Mouse (Mus musculus) spleen, adult 12 weeks (tissue): Measurements from ENCODE around the gene Crybb3.
"Not testable (repeated sequence)": the region's sequence is repeated elsewhere in the genome, so short reads cannot be mapped to it uniquely, and the experiment has no call there.

Experiments
- DNase-seq: peaks from one replicate; pipeline ENCODE4 v3.0.0; 2022; ENCODE audit warnings: low spot score

Gene Crybb3

DNA sequence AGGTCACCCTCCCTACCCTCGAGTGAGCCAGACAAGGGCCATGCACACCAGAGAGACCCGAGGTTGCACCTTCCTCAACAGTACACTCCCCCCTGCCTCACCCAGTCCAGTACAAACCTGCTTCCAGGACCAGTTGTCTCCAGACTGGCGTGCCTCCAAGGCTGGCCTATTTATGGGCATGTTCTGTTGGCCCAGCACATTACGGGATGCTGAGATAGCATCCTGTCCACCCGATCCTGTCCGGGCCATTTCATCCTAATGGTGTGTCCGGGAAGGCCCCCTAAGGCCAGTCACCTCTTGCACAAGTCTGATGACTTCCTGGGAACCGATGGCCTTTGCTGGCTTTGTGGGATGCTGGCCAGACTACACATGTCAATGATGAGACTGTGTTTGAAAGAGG is at the start of gene Crybb3:
Gene Crybb3 (minus strand): TSS at position 146 of the 400 bp plus-strand sequence.
- no peak for DNase-seq

DNA sequence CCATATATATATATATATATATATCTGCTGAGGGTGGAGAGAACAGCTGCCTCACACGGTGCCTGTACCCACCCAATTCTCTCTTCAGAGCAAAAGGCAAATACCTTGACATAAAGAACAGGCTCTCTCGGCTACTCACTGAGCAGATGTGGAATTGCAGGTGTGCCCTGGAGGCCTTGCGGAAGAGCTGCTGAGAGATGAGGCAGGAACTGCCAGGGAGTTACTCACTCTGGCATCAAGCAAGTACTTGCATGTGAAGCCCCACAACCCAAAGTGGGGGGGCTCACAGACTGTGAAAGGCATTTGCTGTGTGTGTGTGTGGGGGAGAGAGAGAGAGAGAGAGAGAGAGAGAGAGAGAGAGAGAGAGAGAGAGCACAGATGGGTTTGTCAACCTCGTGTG is 47.0 kb upstream of the Crybb3 start:
- no peak for DNase-seq

DNA sequence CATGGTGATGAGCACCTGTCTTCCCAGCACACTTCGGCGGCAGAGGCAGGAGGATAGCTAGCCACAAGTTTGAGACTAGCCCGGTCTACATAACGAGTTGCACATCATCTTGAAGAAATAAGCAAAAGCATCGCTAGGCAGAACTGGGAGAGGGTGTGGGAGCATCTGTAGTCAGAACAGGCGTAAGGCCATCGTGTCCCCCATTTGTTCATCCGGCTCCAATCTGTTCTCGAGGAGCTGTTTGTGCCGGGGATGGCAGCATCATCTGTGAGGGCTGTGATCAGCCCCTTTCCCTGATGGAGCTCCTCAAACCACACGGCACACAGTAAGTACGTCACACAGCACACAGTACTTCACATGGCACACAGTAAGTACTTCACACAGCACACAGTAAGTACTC is 45.1 kb upstream of the Crybb3 start:
- no peak for DNase-seq

DNA sequence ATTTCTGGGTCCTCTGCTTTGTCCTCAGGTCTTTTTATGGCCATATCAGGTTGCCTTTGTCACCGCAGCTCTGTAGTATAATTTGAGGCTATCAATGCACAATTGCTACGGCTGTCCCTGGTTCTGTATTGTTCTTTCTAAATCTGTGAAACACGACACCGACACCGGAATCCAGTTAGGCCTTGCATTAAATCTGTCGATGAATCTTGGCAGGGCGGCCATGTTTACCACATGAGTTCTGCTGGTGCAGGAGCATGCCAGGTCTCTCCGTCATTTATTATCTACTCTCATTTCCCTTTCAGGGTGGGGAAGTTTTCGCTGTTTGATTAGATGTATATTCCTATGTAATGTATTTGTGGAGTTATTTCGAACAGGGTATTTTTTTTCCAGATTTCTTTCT is 42.3 kb upstream of the Crybb3 start:
- DNase-seq, result no peak

DNA sequence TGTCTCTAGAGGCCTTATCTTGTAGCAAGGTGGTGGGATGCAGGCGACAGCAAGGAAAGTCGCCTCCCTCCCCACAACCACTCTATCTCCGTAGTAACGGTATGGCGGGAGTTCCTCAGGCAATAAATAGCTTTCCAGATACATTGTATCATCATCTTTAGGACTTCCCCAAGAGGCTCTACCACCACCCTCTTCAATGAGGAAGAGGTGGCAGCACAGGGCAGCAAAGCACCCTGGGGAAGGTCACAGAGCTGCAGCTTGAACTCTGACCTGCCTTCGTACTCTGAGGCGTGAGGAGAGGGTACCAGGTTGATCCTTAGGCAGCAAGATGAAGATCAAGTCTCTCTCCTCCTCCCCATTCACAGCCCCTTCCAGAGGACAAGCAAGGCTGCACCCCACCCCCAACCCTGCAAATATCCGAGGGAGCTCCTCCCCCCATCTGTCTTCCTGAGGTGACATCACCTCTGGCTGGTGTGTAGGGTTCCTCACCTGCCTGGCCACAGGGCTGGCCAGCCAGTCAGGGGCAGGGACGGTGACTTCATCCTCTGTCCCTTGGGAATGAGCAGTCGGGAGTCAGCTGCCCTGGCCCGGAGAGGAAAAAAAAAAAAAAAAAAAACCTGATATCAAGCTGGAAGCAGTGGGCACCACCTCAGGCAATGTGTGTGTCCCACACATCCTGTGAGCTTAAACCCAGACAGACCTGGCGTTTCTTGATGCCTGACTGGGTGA is 41.1 kb upstream of the Crybb3 start:
- DNase-seq, result no peak

DNA sequence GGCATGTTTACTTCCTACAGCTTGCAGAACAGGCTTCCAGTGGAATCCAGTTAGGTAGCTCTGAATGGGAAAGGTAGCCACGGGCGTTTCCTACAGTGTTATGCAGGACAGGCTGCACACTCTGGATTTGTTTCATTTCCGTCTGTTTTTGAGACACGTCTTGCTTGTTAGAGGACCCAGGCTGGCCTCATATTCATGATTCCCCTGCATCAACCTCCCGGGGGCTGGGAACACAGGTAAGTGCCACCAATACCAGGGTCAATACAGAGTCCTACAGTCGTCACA is 40.1 kb upstream of the Crybb3 start:
- no peak for DNase-seq

DNA sequence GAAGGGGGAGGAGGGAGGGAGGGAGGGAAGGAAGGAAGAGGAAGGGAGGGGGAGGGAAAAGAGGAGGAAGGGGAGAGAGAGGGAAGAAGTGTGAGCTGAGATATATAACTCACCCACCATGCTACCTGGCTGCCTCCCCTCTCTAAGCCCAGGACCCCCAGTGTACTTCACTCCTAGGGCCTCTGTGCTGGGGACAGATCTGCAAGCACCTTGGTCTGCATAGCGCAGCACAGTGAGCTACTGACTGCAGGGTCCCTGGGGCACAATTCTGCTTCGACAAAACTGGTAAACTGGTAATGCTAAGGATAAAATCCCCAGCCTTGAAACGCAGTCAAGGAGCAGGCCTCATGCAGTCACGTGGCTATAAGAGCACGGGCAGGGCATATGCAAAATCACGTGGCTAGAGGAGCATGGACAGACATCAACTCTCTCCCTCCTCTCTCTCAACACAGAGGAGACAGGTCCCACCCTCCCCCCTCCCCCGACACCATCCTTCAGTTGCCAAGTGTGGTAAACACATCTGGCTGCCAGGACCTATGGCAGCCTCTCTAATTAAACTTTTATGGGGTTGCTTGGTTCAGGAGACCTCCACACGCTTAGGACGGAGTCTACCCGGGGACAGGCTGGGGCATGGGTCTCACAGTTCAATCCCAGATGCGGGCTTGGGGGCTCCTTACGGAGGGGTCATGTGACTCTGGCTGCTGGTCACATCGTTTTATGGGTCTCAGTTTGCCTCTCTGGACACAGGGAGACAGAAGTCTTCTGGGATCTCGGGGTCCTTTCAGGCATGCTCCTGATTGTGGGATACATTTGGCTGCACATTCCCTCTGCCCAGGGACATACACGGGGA is 39.6 kb upstream of the Crybb3 start:
- no peak for DNase-seq

DNA sequence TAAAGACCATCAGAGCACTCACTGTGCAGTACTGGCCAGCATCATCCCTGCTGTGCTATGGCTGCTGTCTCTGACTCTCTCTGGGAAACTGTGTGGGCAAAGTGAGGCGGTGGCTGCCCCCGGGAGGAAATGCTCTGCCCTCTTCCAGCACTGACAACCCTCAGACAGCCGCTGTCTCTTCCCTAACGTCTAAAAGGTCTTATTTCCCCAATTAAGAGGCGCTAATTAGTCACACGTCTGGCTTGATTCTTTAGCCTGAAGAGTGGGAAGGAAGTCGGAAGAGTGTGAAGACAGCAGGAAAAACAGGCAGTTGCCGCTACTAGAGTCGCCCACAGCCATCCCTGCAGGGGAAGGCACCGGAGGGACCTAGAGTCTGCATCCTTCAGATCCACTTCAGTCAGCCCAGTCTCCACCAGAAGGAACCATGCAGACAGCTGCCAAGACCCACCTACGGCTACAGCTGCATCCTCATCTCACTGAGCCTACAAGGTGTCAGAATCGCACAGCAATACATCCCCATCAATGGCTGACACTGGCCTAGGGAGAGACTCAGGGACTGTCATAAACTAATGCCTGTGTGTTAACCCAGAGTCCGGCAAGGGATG is 38.6 kb upstream of the Crybb3 start:
- DNase-seq, result no peak

DNA sequence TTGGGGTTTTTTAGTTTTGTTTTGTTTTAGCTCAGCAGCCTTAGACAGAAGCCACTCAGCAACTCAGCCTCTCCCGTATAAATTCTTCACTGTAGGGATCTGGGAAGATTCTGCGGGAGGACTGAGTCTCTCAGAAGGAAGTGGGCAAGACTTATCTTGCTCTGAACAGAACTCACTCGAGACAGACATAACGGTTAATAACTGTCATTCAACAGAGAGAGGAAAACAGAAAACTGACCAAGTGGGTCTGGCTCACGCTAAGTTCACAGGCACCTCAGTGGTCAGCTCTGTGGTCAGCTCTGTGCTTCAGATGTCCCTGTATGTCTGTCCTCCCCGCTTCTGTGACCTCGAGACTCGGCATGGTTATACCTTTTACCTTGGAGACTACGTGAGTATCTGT is 37.9 kb upstream of the Crybb3 start:
- no peak for DNase-seq

DNA sequence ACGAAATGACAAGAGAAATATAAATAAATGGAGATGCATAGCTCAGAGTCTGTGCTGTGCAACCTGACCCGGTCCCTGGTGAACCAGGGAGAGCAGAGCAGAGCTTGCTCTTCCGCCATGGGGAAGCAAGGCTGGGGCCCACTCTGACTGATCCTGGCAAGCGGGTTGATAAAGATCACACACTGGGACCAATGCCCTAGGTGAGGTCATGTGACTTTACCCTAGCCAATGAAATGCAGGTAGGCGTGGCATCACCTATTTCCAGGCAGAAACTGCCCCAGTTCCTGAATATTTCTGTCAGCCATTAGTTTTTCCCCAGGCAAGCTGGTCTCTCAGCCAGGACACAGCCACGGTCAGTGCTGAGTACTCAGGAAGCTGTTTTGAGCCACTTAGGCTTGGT is 37.3 kb upstream of the Crybb3 start:
- peak; percentile 19 for DNase-seq

DNA sequence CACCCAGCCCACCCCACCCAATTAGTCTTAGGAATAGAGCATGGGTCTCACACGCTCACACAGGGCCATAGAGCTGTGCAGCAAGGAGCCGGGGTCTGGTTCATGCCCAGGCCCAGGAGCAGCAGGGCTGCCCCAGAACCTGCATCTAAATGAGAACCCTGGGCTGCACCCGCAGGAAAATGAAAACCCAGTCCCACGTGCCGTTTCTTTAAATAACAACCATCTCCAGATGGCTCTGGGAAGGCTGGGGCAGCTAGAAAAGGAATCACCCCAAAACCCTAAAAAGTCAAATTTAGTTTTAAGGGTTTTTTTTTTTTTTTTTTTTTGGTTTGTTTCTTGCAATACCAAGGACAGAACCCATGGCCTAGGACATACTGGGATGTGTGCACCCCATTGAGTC is 36.0 kb upstream of the Crybb3 start:
- no peak for DNase-seq

DNA sequence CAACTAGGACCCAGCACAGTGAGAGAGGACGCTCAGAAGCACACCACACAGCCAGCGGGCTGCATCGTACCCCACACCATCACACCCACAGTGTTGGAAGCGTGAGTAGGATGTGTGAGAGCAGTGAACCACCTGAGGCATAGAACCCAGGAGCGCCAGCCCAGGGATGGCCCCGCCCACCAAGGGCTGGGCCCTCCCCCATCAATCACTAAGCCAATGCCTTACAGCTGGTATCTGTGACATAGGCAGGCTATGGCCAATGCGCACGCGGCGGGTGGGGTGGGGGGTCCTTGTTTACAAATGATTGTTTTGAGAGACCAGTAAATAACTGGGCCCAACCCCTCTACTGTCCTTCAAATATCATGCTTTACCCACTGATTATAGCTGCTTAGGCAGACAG is 34.5 kb upstream of the Crybb3 start:
- no peak for DNase-seq

DNA sequence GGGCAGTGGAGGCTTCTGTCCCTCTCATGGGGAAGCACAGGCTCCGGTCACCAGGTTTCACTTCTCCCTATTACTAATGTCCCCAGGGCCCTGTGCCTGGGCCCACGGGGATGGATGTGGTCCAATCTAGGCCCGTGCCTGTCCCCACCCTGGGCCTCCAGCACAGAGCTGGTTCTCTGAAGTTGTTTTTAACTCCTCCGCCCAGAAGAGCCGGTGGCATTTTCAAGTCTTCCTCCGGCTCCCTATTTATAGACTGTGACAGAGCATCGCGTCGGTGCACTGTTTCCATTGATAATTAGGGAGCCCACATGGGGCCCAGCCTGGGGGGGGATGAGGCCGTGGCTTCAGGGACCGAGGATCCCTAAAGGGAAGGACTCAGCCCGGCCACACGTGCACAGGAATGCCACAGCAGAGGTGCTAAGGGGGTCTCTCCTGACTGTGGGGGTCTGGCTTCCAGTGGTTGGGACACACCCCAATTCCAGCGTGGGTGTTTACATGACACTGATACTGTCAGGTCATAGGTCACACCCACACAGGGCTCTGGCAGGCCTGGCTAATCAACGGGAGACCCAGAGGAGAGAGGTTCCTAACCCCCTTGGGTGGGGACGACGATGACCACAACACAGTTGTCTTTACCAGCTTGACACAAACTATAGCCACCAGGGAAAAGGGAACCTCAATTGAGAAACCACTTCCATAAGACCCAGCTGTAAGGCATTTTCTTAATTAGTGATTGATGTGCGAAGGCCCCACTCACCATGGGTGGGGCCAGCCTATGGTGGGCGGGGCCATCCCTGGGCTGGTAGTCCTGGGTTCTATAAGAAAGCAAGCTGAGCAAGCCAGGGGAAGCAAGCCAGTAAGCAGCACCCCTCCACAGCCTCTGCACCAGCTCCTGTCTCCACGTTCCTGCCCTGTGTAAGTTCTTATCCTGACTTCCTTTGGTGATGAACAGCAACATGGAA is 33.2 kb upstream of the Crybb3 start:
- no peak for DNase-seq

DNA sequence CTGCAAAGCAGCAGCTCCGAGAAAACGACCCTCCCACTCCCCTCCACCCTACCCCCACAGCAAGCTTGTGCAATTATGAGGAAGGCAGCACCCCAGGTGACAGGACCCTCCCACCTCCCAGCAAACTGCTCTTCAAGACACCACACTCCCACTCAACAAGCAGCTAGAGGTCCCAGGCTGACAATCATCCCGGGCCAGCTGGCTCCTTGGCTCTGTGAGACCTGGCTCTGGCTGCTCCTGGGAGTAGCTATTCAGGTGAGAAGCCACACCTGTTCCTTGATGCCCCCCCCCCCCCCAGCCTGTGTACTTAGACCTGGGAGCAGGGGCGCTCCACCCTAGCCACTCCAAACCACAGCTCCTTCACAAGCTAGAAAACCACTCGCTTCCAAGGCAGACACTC is 31.7 kb upstream of the Crybb3 start:
- DNase-seq, result no peak

DNA sequence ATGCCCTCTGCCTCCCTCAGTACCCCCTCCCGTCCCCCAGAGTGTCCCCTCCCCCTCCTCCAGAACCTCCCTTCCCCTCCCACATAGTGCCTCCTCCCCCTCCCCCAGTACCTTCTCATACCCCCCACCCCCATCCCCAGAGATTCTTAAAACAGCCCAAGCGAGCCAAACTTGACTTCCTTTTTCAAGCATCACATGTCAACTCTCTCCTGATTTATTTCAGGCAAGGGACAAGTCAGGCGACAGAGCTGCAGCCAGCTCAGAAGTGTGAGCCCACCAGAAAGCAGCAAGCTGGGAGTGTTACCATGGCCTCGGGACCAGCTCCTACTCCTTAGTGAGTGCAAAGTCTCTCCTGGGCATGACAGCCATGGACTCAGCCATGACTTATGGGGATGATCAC is 30.0 kb upstream of the Crybb3 start:
- no peak for DNase-seq

DNA sequence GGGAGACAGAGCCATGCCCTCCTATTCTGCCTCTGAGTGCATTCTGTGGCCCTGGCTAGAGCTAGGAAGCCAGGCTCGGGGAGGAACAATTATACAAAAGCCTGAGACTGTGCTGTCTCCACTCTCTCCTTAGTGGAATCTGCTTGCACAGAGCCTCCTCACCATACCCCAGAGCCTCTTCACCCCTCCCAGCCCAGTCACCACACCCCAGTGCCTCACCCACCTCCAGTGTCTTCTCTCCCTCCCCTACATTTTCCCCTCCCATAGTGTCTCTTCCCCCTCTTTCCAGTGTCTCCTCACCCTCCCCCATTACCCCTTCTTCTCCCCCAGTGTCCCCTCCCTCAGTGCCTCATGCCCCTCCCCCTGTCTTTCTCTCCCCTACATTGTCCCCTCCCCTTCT is 29.5 kb upstream of the Crybb3 start:
- DNase-seq, result no peak

DNA sequence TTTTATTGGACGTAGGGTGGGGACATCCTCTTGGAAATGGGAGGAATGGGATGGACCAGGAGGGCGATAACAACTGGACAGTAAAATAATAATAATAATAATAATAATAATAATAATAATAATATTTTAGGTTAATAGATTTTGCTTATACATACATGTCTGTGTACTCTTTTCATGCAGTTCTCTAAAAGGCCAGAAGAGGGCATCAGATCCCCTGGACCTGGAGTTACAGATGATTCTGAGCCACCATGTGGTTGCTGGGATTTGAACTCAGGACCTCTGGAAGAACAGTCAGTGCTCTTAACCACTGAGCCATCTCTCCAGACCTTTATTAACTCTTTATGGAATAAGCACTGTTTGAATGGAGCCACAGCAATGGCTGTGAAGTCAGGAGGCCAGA is 28.3 kb upstream of the Crybb3 start:
- not testable (repeated sequence) for DNase-seq

DNA sequence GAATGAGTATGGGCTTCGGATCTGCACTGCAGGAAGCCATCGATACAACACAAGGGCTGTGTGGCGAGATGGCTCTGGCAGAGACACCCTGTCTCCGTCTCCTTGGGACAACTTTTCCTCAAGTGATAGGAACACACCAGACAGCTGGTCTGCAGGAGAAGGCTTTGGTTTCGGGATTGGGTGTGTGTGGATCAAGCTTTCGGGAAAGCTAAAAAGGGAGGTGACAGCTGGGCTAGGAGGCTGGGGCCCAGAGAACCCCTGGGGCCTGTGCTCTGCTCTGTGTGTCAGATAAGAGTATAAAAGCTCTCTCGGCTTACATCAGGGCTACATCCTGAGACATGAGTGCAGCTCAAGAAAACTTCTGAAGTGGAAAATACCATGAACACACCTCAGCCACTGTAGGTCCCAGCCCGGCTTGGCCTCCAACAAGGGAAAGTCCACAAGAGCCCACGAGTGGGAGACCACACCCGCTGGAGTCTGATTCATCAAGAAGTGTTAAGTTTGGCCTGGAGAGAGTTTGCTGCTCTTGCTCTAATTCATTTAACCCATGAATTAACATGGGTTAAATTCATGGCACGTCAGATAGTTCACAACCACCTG is 26.9 kb upstream of the Crybb3 start:
- no peak for DNase-seq

DNA sequence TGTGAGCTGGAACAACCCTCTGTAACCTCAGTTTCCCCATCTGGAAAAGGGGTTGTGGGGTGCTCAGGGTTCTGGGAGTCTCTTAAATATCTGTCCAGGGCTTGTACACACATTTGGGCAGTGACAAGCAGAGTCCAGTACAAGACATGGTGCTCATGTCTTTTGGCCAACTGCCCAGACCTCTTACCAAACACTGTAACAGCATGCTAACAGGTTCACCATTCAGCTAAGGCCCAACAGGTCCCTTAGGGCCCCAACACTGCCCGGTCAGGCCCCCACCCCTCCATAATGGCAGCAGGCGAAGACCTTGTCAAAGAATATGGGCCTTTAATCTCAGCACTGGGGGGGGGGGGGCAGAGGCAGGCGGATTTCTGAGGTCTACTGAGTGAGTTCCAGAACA is 26.3 kb upstream of the Crybb3 start:
- no peak for DNase-seq

DNA sequence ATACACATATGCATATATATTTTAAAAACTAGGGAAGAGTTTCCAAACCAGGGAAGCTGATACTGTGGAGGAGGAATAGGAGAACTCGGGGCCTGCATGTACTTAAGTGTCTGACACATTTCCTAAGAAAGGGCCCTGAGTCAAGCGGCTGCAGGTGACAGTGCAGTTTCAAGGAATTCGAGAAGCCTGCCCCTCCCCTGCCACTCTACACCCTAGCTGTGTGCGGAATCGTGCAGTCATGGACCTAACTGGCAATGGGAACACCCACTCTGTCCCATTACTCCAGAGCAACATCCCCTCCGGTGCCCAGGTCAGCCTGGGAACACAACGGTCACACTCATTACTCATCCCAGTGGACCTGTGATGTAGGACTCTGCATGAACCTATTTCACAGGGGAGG is 25.2 kb upstream of the Crybb3 start:
- no peak for DNase-seq

DNA sequence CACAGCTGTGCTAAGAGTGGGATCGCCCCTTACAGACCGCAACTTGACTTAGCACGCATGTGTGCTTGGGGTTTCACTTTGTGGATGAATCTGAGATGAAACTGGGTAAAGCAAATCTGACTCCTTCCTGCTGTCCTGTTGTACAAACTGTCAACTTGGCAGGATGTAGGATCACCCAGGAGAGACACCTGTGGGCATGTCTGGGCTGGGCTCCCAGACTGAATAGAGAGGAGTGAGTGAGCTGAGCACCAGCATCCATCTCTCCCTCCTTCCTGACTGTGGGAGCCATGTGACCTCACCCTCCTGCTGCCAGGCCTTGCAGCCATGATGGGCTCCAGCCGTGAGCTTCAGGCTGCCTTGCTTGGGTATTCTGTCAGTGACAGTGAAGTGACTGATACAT is 24.1 kb upstream of the Crybb3 start:
- DNase-seq, result no peak

DNA sequence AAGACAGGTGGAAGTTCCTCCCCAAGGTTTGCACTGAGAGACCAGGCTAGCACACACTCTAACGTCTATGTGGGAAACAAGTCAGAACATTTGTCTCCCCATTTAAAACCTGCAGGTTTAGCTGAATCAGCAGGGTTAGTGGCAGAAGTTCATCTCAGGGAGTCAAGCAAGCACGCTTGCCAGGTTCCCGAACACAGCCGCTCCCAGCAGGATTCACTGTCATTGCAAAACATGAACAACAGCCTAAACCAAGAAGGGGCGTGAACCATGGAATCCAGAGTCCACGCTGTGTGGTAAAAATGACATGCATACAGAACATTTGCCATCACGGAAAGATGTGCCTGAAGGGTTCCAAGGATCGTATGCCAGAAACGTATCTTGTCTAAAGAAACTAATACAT is 23.7 kb upstream of the Crybb3 start:
- DNase-seq, result no peak
